Mouse (Mus musculus): ENCODE data around the gene Araf.
"Not testable (repeated sequence)": the region's sequence is repeated elsewhere in the genome, so short reads cannot be mapped to it uniquely, and the experiment has no call there.

Gene Araf

GRCm38 (mm10) chrX:20797681-20798080 lies at the start of gene Araf:
Gene Araf (plus strand): TSS chrX:20797814.
- DNase-seq (ENCODE audit: low spot score in 2 of 2), result no peak

DNA sequence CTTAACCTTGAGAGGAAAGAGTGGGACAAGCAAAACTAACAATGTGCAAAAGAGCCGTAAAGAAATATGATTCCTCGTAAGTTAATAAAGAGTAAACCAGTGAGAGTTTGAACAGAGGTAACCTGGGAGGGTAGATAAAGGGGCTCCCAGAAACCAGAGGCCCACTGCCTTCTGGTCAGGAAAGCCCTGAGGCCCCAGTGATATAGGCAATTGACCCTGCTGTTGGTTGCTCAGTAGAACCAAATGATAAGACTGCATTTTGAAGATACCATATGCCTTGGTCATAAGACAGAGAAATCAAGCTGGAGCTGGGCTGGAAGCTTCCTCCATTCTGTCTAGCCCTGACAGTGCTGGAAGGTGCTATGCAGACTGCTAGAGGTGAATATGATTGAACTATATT lies 48.8 kb upstream of the Araf start:
- DNase-seq (ENCODE audit: low spot score in 2 of 2), result no peak

GRCm38 (mm10) chrX:20761201-20761600 lies 36.4 kb upstream of the Araf start:
- DNase-seq (ENCODE audit: low spot score in 2 of 2), result no peak

- DNase-seq (ENCODE audit: low spot score in 2 of 2), result peak; percentile 63 to 85
These were observed 26.8 kb upstream of the Araf start for GRCm38 (mm10) chrX:20770697-20771381.

DNA sequence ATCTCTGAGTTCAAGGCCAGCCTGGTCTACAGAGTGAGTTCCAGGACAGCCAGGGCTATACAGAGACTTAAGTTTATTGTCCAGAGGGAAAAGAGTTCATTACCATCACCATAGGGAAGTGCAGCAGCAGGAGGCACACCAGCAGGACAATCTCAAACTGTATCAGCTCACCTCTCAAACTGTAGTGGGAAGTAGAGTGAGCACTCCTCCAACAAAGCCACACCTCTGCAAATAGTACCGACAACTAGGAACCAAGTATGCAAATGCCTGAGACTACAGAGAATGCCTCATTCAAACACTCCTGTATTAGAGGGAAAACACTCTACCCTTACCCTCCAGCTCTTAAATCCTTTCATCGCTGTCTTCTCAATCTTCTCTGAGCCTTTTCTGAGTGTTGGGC lies 25.9 kb upstream of the Araf start:
- no peak for DNase-seq (ENCODE audit: low spot score in 2 of 2)

GRCm38 (mm10) chrX:20775271-20776016 lies 22.2 kb upstream of the Araf start:
- DNase-seq (ENCODE audit: low spot score in 2 of 2), result no peak

GRCm38 (mm10) chrX:20777619-20778018 lies 20.0 kb upstream of the Araf start:
- DNase-seq (ENCODE audit: low spot score in 2 of 2), result no peak

DNA sequence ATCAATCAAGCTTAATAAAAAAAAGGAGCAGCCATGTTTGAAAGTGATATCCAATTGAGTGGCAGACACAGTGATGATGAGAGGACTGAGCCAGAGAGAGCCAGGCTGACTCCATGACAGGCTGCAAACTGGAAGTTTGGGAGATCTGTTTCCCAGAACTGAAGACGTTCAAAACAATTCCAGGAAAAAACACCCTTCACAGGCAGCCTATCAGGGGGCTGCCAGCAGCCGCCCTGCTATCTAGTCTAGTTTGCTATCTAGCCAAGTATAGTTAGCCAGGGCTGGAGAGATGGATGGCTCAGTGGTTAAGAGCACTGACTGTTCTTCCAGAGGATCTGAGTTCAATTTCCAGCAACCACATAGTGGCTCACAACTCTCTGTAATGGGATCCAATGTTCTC lies 10.3 kb upstream of the Araf start:
- no peak for DNase-seq (ENCODE audit: low spot score in 2 of 2)

GRCm38 (mm10) chrX:20792417-20792816 lies 5.2 kb upstream of the Araf start:
- DNase-seq (ENCODE audit: low spot score in 2 of 2), result no peak

- no peak for DNase-seq (ENCODE audit: low spot score in 2 of 2)
These were observed 4.4 kb upstream of the Araf start for GRCm38 (mm10) chrX:20793230-20793629.

DNA sequence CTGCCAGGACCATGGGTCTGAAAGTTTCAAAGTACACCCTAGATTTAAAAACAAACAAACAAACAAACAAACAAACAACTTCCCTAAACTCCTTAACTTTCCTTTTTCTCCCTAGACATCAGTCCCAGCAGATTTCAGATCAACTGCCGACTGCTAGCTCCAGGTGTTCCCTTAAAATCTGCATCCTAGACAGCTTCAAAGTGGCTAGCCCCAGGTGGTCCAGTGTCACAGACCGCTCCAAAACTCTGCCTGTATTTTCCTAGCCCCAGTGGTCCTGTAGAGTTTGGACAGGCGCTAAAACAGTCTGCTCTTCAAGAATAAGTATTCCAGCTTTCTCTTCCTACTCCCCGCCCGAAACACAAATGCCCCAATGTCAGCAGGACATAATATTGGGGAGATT lies 3.4 kb upstream of the Araf start:
- DNase-seq (ENCODE audit: low spot score in 2 of 2), result no peak

- DNase-seq (ENCODE audit: low spot score in 2 of 2), result peak; percentile 44 to 71
These were observed 655 bp downstream of the Araf start for GRCm38 (mm10) chrX:20798141-20798796.

- DNase-seq (ENCODE audit: low spot score in 2 of 2), result no peak
These were observed 1.2 kb downstream of the Araf start for GRCm38 (mm10) chrX:20798797-20799147.

DNA sequence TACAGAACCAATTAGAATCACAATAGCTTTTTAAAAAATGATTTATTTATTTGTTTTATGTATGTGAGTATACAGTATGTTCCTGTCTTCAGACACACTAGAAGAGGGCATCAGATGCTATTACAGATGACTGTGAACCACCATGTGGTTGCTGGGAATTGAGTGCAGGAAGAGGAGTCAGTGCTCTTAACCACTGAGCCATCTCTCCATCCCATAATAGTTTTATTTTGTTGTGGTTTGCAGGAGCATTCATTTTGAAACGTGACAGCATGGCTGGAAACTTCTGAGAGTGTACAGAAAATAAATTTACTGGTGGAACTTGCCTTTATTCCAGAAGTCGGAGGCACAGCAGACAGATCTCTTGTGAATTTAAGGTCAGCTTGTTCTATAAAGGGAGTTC lies 3.8 kb downstream of the Araf start:
- no peak for DNase-seq (ENCODE audit: low spot score in 2 of 2)

DNA sequence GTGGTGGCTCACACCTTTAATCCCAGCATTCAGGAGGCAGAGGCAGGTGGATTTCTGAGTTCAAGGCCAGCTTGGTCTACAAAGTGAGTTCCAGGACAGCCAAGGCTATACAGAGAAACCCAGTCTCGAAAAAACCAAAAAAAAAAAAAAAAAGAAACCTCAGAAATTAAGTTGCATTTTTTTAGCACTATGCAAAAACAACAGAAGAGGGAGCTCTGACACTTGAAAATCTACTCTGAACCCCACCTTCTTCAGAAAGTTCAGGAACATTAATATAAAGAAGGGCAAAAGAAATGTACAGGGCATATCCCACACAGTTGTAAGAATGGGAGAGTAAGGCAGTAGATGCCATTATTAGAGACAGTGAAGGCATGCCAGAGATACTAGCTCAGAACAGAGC lies 6.7 kb downstream of the Araf start:
- DNase-seq (ENCODE audit: low spot score in 2 of 2), result not testable (repeated sequence)

GRCm38 (mm10) chrX:20806295-20806694 lies 8.7 kb downstream of the Araf start:
- DNase-seq (ENCODE audit: low spot score in 2 of 2), result no peak

DNA sequence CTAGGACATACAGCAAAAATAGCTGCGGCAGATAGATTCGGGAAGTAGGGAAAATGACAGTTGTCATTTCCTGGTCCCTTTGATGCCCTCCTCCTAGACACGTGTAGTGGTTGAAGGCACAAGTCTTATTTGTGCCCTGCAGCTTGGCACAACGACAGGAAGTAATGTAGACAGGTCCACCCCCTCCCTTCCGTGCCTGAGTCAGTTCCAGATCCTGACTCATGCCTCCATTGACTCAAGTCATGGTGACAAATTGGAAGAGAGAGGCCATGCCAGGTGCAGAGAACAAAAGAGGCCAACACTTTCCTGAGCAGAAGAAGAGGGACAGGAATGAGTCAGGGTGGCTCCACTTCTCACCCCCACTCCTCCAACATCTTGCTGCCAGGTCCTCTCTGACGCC lies 19.4 kb downstream of the Araf start:
- DNase-seq (ENCODE audit: low spot score in 2 of 2), result no peak

DNA sequence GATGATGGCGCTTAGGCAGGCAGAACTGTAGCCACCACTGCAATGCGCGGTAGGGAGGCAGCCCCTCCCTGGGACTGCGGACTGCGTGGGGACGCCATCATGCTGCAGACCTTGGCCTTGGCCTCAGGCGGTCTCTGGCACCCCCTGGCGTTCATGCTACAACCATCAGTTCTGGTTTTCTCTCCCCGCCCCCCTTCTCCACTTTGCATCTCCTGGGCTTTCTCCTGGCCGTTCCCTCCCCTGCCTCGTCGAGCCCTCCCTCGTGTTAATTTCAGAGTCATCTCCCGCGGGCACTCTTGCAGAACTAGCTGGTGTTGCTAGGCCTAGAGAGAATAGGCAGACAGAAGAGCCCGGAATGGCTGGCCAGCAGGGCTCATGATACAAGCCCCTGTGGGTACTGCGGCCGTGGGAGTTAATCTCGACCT lies 21.6 kb downstream of the Araf start:
- peak; percentile 50 to 81 for DNase-seq (ENCODE audit: low spot score in 2 of 2)

DNA sequence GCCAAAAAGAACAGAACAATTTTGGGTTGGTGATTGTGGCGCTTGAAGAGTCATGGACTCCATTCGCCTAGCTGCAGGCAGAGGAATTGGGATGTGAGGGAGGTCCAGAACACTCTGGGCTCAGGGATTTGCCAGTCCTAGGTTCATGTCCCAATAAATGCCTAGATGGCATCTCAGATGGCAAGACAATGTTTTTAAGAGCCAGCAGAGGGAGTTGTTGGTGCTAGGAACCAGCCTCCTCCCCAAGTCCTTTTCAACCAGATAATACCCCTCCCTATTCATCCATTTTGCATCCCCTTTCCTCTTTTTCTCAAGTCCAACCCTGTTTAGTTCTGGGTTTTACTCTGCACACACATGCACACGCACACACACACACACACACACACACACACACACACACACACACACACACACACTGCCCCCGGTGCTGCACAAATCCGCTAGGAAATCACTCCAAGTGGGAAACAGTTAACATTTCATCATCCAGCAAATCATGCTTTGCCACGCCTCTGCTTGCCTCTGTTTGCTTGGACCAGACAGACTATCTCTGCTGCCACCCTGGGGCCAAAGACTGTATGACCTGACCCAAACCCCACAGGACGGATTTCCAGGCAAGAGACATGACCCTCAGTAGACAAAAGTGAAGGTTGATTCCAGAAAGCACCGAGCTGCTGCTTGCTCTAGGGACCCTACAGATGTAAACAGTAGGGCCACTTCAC lies 22.3 kb downstream of the Araf start:
- peak; percentile 20 to 41 for DNase-seq (ENCODE audit: low spot score in 2 of 2)

DNA sequence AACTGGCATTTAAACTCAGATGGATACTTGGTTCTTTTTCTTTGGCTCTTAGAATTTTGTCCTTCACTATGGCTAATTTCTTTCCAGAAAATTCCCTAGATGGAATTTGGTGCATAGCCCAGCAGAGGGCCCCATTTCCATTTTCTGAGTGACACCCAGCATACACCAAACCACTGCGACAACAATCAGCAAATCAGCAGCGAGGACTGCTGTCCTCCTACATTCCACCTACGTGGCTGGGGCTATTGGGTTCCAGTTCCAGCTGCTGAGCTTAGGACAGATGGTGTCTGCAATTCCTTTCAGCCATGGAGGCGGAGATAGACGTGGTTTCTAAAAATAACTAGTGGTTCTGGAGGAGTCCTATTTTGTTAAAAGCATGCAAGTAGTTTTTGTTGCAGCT lies 31.3 kb downstream of the Araf start:
- peak in 1 of 2 experiments; percentile 13 for DNase-seq (ENCODE audit: low spot score in 2 of 2)

DNA sequence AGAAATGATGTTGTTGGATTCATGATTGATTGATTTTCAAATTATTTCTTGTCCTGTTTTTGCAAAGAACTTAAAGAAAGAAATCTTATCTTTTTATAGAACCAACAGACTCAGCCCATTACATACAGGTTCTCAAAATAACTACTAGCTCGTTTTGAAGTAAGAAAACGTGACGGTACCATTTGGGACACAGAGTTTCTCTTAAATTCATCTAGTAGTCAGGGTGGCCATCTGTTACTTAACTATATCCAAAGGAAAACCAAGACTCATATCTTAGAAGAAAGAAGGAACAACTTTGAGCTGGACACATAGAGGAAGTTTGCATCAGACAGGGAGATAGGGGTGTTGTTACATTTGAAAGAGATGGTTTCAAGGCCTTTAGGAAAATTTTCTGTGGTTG lies 49.6 kb downstream of the Araf start:
- DNase-seq (ENCODE audit: low spot score in 2 of 2), result no peak

- DNase-seq (ENCODE audit: low spot score in 2 of 2), result no peak
These were observed 50.2 kb downstream of the Araf start for GRCm38 (mm10) chrX:20847816-20848215.

All from cerebellum, postnatal 4 days (tissue).